Mouse (Mus musculus): ENCODE data around the gene Yap1. TPM values are rescaled to one million over a fixed set of nuclear protein-coding genes. Genes with fewer than 3 reads are reported as not detected.
A peak's percentile ranks its signal among the peaks of the same experiment; 100 is the strongest.

The Yap1 gene
- polyA plus RNA-seq (2015; fragmentation: Nextera tagmentation; extraction: Ambion mirVana), result 10.4 and 13.1 TPM in 2 replicates

DNA sequence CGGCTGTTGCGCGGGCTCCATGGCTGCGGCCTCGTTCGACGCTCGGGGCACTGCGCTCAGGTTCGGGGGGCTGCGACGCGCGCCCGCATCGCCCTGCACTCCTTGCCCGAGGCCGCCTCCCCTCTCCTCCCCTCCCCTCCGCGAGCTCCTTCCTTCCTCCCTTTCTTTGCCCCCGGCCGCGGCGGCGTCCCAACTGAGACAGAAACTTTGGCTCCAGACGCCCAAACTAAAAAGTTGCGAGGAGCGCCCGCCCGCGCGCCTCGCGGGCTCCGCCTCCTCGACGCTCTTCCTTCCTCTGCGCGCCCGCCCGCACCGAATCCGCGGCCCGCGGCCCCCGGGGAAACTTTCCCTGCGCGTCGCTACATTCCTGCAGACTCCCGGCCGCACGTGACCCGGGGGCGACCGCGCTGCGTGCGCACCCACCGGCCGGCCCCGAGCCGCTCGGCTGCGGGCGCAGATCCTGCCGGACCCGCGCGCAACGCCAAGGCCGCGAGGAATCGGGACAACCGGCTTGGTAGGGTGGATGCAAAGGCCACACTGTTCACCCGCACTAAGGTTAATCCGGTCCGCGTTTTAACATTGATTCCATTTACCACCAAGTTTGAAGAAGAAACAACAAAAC lies at the start of gene Yap1:
TSS of gene Yap1 (minus strand) at position 227 of the 622 bp plus-strand sequence.
- H3K4me3 ChIP-seq, result peak within 1 kb of the TSS; percentile 74
- peak within 1 kb of the TSS; percentile 83 for H3K27ac ChIP-seq
- H3K4me2 ChIP-seq, result peak within 1 kb of the TSS; percentile 90
- H3K9ac ChIP-seq, result peak within 1 kb of the TSS; percentile 82
- no peaks in the 10 kb centered on the region for H3K9me3 ChIP-seq
- H3K36me3 ChIP-seq, result no peaks in the 10 kb centered on the region
- H3K27me3 ChIP-seq, result 0 out of 2 replicates have a peak, but pooled peaks cover 5% of the 10 kb centered on the region
- WGBS, result under 1% methylated on average over 68 of the region's 79 CpGs
- peak; percentile 87 for ATAC-seq (ENCODE audit: low FRiP score)
- H3K4me1 ChIP-seq (replicated peaks), result peaks cover 20% of the 10 kb centered on the region

DNA sequence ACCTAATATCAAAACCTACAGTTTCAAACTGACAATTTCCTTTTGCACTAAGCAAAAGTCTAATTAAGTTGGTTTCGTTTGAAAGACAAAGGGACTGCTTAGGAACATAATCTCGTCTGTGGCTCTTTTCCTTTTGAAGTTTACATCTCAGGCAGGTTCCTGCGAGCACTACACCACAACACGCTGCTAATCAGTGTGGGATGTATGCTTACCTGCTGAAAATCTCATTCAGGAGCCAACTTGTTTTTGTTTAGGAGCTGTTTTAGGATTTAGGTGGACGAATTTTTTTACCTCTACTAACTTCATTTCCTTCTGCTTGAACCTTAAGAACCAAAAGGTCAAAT lies 38.6 kb upstream of the Yap1 start:
- ATAC-seq (ENCODE audit: low FRiP score), result peak; percentile 72

DNA sequence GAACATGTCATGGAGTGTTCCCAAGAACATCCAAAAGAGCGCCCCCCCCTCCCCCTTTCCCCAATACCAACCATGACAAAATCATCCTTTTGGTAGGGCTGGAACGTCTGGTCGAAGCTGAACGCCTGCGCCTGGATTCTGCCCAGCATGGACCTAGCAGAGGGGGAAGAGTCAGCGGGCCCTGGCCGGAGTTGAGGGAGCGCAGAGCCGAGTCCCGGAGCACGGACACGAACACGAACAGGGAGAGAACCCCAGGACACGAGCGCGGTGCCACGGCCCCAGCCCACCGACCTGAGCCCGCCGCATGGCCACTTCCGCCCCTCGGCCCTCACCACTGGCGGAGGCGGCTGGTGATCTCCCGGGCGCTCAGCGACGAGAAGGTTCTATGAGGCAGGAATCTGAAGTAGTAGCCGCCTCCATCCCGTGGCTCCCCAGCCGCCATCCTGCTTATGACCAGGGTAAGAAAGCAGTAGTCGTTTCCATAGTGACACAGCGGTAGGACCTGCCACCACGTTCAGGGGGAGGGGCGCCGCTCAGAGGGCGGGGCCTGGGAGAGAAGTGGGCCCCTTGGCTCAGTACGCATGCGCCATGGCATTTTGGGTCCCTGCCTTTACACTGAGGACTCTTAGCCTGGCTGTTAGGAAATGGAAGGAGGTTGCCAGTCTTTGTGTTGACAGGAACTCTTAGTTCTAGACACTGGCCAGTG lies 38.1 kb upstream of the Yap1 start, which contains the start of gene Cfap300:
TSS of gene Cfap300 (minus strand) at position 486 of the 706 bp plus-strand sequence.
- Histone ChIP-seq H3K4me1 (replicated peaks) (peaks cover 16% of the 10 kb centered on the region), H3K27ac (peak within 1 kb of the TSS; percentile 92), H3K9ac (peak within 1 kb of the TSS; percentile 87), H3K4me3 (peak within 1 kb of the TSS; percentile 80), H3K36me3 (no peaks in the 10 kb centered on the region), H3K9me3 (no peaks in the 10 kb centered on the region), H3K4me2 (peak within 1 kb of the TSS; percentile 59), H3K27me3 (no peaks in the 10 kb centered on the region)
- peak; percentile 97 for ATAC-seq (ENCODE audit: low FRiP score)
- under 1% methylated on average over 39 of the region's 39 CpGs for WGBS

More for the DNA sequence above, 38.6 kb upstream of the Yap1 start:
- H3K9ac ChIP-seq, result peak overlapping the region; percentile 51; the same call in 1 of the 2 replicates
- WGBS, result 30% methylated on average over 5 of the region's 5 CpGs
- H3K9me3 ChIP-seq, result no peaks in the 10 kb centered on the region
- peaks cover 16% of the 10 kb centered on the region for H3K4me1 ChIP-seq (replicated peaks)
- no peaks in the 10 kb centered on the region for H3K27me3 ChIP-seq
- H3K4me2 ChIP-seq, result peak overlapping the region; percentile 59
- H3K36me3 ChIP-seq, result no peaks in the 10 kb centered on the region
- H3K27ac ChIP-seq, result peak overlapping the region; percentile 92
- H3K4me3 ChIP-seq, result peak overlapping the region; percentile 80

DNA sequence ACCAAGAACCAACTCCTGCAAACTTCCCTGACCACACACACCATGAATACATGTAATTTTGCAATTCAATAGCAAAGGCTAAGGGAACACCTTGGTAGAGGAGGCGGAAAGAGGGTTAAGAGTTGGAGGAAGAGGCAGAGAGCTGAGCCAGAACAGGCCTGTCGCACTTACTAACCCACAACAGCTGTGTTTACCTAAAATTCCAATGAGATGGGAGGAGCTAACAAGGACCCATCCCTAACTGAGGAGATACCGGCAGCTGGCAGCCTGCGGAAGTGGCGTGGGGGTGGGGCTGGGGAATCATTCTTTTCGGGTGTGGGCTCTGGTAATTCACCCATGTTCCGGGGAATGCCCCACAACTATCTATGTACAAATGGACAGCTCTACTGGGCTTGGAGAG lies 31.1 kb upstream of the Yap1 start:
- ATAC-seq (ENCODE audit: low FRiP score), result no peak
- 43% methylated on average over 7 of the region's 7 CpGs for WGBS
- H3K27ac ChIP-seq, result no peak overlapping the region

DNA sequence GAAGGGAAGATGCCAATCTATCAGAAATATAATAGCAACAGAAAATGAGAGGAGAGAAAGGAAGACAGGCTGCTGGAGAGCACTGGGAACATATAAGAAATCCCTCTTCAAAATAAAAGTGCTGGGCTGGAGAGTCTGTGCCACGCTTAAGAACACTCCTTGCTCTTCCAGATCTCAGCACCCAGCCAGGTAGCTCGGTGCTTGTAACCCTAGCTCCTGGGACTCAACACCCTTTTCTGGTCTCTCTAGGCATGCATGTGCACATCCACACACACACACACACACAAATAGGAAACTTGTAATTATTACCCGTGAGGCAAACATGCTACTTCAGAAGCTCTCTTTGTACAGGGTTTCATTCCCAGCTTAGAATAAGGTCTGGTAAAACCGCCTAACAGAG lies 30.7 kb upstream of the Yap1 start:
- no peaks in the 10 kb centered on the region for H3K9me3 ChIP-seq
- H3K4me2 ChIP-seq, result no peak overlapping the region
- H3K27ac ChIP-seq, result no peak overlapping the region
- H3K36me3 ChIP-seq, result no peaks in the 10 kb centered on the region; the same call in 1 of the 2 replicates
- no peak overlapping the region for H3K9ac ChIP-seq
- H3K4me1 ChIP-seq (replicated peaks), result no peaks in the 10 kb centered on the region
- ATAC-seq (ENCODE audit: low FRiP score), result no peak
- no peak overlapping the region for H3K4me3 ChIP-seq
- WGBS, result 60% methylated on average over 4 of the region's 4 CpGs
- H3K27me3 ChIP-seq, result no peaks in the 10 kb centered on the region

More for the DNA sequence above, 31.1 kb upstream of the Yap1 start:
- Histone ChIP-seq H3K36me3 (no peaks in the 10 kb centered on the region; the same call in 1 of the 2 replicates), H3K27me3 (no peaks in the 10 kb centered on the region), H3K4me3 (no peak overlapping the region), H3K4me2 (no peak overlapping the region), H3K4me1 (replicated peaks) (no peaks in the 10 kb centered on the region), H3K9ac (no peak overlapping the region), H3K9me3 (no peaks in the 10 kb centered on the region)

DNA sequence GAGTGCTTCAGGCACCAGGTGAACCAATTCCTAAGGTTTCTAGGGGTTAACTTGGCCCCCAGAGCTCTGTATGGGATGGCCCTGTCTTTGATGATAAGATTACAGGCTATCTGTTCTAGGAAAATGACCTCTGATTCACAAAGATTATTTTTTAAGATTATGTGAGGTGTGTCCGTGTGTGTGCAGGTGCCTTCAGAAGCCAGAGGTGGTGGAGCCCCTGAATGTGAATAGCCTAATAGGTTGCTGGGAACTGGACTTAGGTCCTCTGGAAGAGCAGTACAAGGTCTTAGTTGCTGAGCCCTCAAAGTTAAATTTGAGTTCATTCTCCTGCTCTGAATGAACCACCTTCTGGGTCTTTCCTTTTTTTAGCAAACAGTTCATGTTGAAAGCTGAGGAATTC lies 29.7 kb upstream of the Yap1 start:
- Histone ChIP-seq H3K9me3 (no peaks in the 10 kb centered on the region), H3K36me3 (no peaks in the 10 kb centered on the region; the same call in 1 of the 2 replicates), H3K4me2 (no peak overlapping the region), H3K9ac (no peak overlapping the region), H3K4me1 (replicated peaks) (no peaks in the 10 kb centered on the region), H3K27me3 (no peaks in the 10 kb centered on the region), H3K4me3 (no peak overlapping the region), H3K27ac (no peak overlapping the region)
- no peak for ATAC-seq (ENCODE audit: low FRiP score)
- WGBS, result 89% methylated on average over 1 of the region's 1 CpGs

DNA sequence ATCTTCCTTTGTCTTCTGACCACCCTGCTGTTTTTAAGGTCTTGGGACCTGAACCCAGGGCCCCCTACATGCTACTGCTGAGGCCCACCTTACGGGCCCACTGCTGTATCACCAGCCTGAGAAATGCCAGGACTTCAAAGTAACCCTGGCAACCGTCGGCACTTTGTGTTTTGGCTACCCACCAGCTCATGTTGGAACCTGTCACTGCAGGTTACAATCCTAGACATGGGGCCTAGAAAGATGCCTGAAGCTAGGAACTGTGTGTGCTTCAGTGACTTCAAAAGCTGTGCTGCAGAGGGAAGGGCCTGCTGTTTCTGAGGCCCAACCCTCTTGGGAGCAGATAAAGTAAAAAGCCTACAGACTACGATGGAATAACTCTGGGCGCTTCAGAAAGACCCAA lies 28.5 kb upstream of the Yap1 start:
- Histone ChIP-seq H3K27ac (no peak overlapping the region), H3K4me2 (no peak overlapping the region), H3K9ac (no peak overlapping the region), H3K36me3 (no peaks in the 10 kb centered on the region; the same call in 1 of the 2 replicates), H3K4me1 (replicated peaks) (no peaks in the 10 kb centered on the region), H3K27me3 (no peaks in the 10 kb centered on the region), H3K9me3 (no peaks in the 10 kb centered on the region), H3K4me3 (no peak overlapping the region)
- 77% methylated on average over 5 of the region's 5 CpGs for WGBS
- no peak for ATAC-seq (ENCODE audit: low FRiP score)

DNA sequence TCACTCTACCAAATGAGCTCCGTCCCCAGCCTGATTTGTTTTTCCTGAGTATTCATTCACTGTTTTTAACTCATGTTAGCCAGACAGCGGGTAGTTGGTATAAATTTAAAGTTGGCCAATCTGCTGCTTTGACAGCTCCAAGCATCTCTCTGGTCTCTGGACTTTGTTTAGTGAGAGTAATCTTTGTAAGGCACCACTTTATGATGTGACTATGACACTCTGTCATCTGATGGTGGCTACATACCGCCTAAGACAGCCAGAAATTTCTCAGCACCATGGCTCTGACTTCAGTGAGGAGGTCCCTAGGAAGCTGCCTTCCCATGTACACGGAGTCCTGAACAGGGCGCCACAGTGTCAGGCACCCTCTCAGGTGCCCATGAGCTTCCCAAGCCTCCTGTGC lies 14.2 kb upstream of the Yap1 start:
- WGBS, result 89% methylated on average over 5 of the region's 5 CpGs

DNA sequence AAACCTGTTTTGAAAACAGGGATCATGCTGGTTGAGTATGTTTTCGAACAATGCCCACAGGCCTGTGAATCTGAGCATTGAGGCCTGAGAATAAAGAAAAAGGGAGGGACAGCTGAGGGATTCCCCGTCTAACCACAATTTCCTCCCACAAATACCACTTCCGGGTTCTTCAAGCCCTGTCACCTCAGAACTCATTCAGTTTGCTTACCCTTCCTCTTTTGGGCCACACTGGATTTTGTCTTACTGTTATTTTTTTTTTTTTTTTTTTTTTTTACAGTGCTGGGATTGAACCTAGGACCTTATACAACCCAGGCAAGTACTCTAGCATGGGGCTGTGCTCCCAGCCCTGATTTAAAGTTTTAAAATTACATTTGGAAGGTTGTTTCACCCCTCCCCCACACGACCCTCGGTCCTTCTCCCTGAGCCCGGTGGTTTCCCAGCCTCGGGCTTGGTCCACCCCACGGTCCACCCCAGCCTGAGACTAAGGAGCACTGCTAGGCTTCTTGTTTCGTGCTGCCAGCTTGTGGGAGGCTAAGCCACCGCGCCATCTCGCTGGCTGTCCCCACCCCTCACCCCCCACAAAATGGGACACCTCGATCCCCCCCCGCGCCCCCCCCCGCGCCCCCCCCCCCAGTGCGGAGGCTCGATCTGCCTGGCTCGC lies 13.0 kb upstream of the Yap1 start:
- Histone ChIP-seq H3K9ac (no peak overlapping the region), H3K4me1 (replicated peaks) (no peaks in the 10 kb centered on the region), H3K36me3 (peaks cover 3% of the 10 kb centered on the region; the same call in 1 of the 2 replicates), H3K27me3 (no peaks in the 10 kb centered on the region), H3K4me3 (no peak overlapping the region), H3K27ac (no peak overlapping the region), H3K9me3 (no peaks in the 10 kb centered on the region), H3K4me2 (no peak overlapping the region)
- WGBS, result 63% methylated on average over 12 of the region's 20 CpGs
- ATAC-seq (ENCODE audit: low FRiP score), result no peak

More for the DNA sequence above, 14.2 kb upstream of the Yap1 start:
- Histone ChIP-seq H3K4me1 (replicated peaks) (no peaks in the 10 kb centered on the region), H3K9me3 (no peaks in the 10 kb centered on the region), H3K36me3 (peaks cover 7% of the 10 kb centered on the region; the same call in 1 of the 2 replicates), H3K9ac (no peak overlapping the region), H3K4me3 (no peak overlapping the region), H3K4me2 (no peak overlapping the region), H3K27me3 (no peaks in the 10 kb centered on the region), H3K27ac (no peak overlapping the region)
- ATAC-seq (ENCODE audit: low FRiP score), result no peak

DNA sequence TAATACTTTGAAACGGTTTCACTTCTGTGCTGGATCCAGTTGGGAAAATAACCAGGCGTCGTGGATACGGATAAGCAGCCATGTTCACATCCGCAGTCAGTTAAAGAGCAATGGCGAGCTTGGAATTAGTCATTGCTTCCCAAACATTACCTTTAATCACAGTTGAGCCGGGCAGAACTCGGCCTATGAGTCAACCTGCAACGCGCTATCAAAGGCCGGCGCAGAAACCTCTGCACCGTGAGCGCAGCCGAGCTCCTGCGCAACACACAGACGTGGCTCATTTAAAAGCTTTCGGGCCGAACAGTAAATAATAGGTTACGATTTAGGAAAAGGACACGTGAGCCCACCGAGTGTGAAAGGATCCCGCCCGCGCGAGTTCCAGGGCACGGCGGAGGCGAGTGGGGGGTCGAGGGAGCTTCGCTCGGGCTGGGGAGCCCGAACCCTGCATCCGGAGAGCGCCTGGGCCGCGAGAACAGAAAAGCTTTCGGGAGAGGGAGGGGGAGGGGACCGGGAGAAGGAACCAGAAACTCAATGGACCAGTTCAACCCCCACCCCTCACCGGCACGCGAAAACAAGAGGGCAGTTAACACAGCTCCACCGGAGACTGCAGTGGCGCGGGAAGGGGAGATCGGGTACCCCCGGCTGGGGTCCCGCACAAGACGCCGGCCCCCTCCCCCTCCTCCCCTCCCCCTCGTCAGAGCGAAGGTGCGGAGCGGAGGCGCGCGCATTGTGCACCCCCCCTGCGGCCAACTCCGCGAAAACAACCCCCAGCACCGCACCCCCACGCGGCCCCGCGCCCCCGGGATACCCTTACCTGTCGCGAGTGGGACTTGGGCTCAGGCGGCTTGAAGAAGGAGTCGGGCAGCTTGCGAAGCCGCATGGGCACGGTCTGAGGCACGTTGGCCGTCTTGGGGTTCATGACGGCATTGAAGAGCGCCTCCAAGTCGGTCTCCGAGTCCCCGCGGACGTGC lies 810 bp downstream of the Yap1 start:
- H3K4me2 ChIP-seq, result peak overlapping the region; percentile 90
- 0 out of 2 replicates have a peak, but pooled peaks cover 5% of the 10 kb centered on the region for H3K27me3 ChIP-seq
- under 1% methylated on average over 70 of the region's 82 CpGs for WGBS
- peak overlapping the region; percentile 82 for H3K9ac ChIP-seq
- peak overlapping the region; percentile 74 for H3K4me3 ChIP-seq
- H3K36me3 ChIP-seq, result no peaks in the 10 kb centered on the region
- peak; percentile 72 for ATAC-seq (ENCODE audit: low FRiP score)
- no peaks in the 10 kb centered on the region for H3K9me3 ChIP-seq
- H3K27ac ChIP-seq, result peak overlapping the region; percentile 83
- peaks cover 24% of the 10 kb centered on the region for H3K4me1 ChIP-seq (replicated peaks)

DNA sequence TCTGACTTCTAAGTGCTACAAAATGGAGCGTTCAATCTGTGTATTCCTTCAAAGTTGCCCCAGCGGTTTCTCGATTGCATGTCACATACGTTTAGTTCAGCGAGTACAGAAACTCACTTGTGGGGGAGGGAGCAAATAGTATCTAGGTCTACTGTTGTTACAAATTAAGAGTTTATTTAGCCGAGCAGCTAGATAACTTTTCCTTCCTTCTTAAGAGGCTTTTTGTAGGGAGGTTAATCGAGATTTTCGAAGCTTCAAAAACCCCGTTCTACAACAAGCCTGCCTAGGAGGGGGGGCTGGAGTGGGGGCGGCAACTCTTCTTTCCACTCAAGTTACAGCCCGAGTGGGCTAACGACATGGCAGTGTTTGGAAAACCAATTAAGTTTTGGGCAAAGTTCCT lies 1.6 kb downstream of the Yap1 start:
- Histone ChIP-seq H3K4me1 (replicated peaks) (peaks cover 24% of the 10 kb centered on the region), H3K9ac (peak overlapping the region; percentile 82), H3K27ac (peak overlapping the region; percentile 30; the same call in 1 of the 2 replicates), H3K27me3 (0 out of 2 replicates have a peak, but pooled peaks cover 5% of the 10 kb centered on the region), H3K4me2 (peak overlapping the region; percentile 90), H3K4me3 (peak overlapping the region; percentile 74), H3K9me3 (no peaks in the 10 kb centered on the region), H3K36me3 (no peaks in the 10 kb centered on the region)
- ATAC-seq (ENCODE audit: low FRiP score), result no peak
- 3% methylated on average over 12 of the region's 12 CpGs for WGBS
